ENCODE assay signal across 21 mouse cellular contexts in genomic region chr7:64153535-64153934, GRCm38 (mm10). TPM values are rescaled to one million over a fixed set of nuclear protein-coding genes. Genes with fewer than 3 reads are reported as not detected.
A peak's percentile ranks its signal among the peaks of the same experiment; 100 is the strongest.
DNase-seq lines count a peak whose midpoint lies in the region; ATAC-seq lines count a peak whose summit lies in the region.
"Had no signal": no experiment of that assay in that cellular context is flagged by ENCODE, and none has a peak within 500 bp of the region (broad histone marks: within the 10 kb centered on the region; RNA-seq: fewer than 3 reads in every experiment).

Gene Trpm1, plus strand, starts transcription at chr7:64153835.

- no peaks in the 10 kb centered on the region for H3K36me3 ChIP-seq in heart, embryonic 10.5 days
- H3K36me3 ChIP-seq in embryonic facial prominence, embryonic 10.5 days (replicated peaks): no peaks in the 10 kb centered on the region
- no peaks in the 10 kb centered on the region for H3K36me3 ChIP-seq in embryonic facial prominence, embryonic 12.5 days
- H3K36me3 ChIP-seq: G1E had no signal

- H3K4me3 ChIP-seq in heart, embryonic 10.5 days: no peak within 1 kb of the TSS
- no peak within 1 kb of the TSS for H3K4me3 ChIP-seq in embryonic facial prominence, embryonic 10.5 days
- H3K4me3 ChIP-seq in embryonic facial prominence, embryonic 12.5 days: no peak within 1 kb of the TSS
- H3K4me3 ChIP-seq: forebrain, embryonic 13.5 days had no signal

- no peak within 1 kb of the TSS for H3K9ac ChIP-seq in embryonic facial prominence, embryonic 12.5 days
- H3K9ac ChIP-seq: forebrain, embryonic 13.5 days had no signal

- 83% methylated on average over 2 of the region's 2 CpGs for WGBS in heart, embryonic 10.5 days
- WGBS in embryonic facial prominence, embryonic 10.5 days: 85% methylated on average over 2 of the region's 2 CpGs
- WGBS in embryonic facial prominence, embryonic 12.5 days: 85% methylated on average over 2 of the region's 2 CpGs

- no peaks in the 10 kb centered on the region for H3K9me3 ChIP-seq in heart, embryonic 10.5 days
- no peaks in the 10 kb centered on the region for H3K9me3 ChIP-seq in embryonic facial prominence, embryonic 10.5 days
- no peaks in the 10 kb centered on the region for H3K9me3 ChIP-seq in embryonic facial prominence, embryonic 12.5 days
- H3K9me3 ChIP-seq: forebrain, embryonic 13.5 days; G1E had no signal

- peak; percentile 64 for DNase-seq in heart, embryonic 10.5 days (ENCODE audit: low spot score)
- DNase-seq in heart, adult 8-10 months (ENCODE audit: low spot score): no peak
- no peak for DNase-seq in embryonic facial prominence, embryonic 10.5 days (ENCODE audit: low spot score)
- no peak for DNase-seq in adrenal gland, postnatal 4 days (ENCODE audit: low spot score in 2 of 2)
- DNase-seq: adrenal gland, adult 8-10 months; adrenal gland, postnatal 14 days; adrenal gland, postnatal 36 days; B cell, adult 2 months; cerebellum, adult 11 months; cerebellum, adult 18-20 months; cerebellum, adult 8-10 months; cerebellum, adult 9-11 months; cerebellum, postnatal 36 days; embryo, embryonic 11 days had no signal

- no peak within 1 kb of the TSS for H3K4me2 ChIP-seq in embryonic facial prominence, embryonic 12.5 days (replicated peaks)

- no peaks in the 10 kb centered on the region for H3K27me3 ChIP-seq in heart, embryonic 10.5 days (ENCODE audit: insufficient read depth, poor library complexity, severe bottlenecking)
- H3K27me3 ChIP-seq in embryonic facial prominence, embryonic 10.5 days (replicated peaks; ENCODE audit: low read depth, poor library complexity, severe bottlenecking): no peaks in the 10 kb centered on the region
- no peaks in the 10 kb centered on the region for H3K27me3 ChIP-seq in embryonic facial prominence, embryonic 12.5 days
- H3K27me3 ChIP-seq: forebrain, embryonic 13.5 days; Patski had no signal

- H3K4me1 ChIP-seq in heart, embryonic 10.5 days: peaks cover 17% of the 10 kb centered on the region
- peaks cover 12% of the 10 kb centered on the region for H3K4me1 ChIP-seq in embryonic facial prominence, embryonic 10.5 days
- 0 out of 2 replicates have a peak, but pooled peaks cover 3% of the 10 kb centered on the region for H3K4me1 ChIP-seq in embryonic facial prominence, embryonic 12.5 days

- ATAC-seq in embryonic facial prominence, embryonic 12.5 days (ENCODE audit: insufficient number of reproducible peaks, insufficient read depth, low FRiP score, low TSS enrichment): no peak
- ATAC-seq: activated CD4-positive, CD25-positive, alpha-beta regulatory T cell, adult 4 months; CD4-positive, CD25-positive, alpha-beta regulatory T cell, adult 4 months; forebrain, embryonic 13.5 days; forebrain, embryonic 16.5 days; Patski had no signal

- H3K27ac ChIP-seq in heart, embryonic 10.5 days: no peak within 1 kb of the TSS
- no peak within 1 kb of the TSS for H3K27ac ChIP-seq in embryonic facial prominence, embryonic 10.5 days (replicated peaks)
- H3K27ac ChIP-seq in embryonic facial prominence, embryonic 12.5 days: no peak within 1 kb of the TSS
- H3K27ac ChIP-seq: forebrain, embryonic 13.5 days had no signal

RNA-seq across cellular contexts. Expression of gene Trpm1, which starts in this region (rescaled TPM):
- polyA plus RNA-seq in heart, embryonic 10.5 days (2016; fragmentation: Nextera tagmentation; extraction: Ambion mirVana): 0.21 and 0.37 TPM in 2 replicates
- total RNA-seq in heart, adult 8-10 months (2022): under 1 TPM in 2 of 4 experiments, not detected in 2; 0.31 to 0.66 TPM
- 13.0 and 16.0 TPM in 2 replicates for polyA plus RNA-seq in embryonic facial prominence, embryonic 10.5 days (2016; fragmentation: Nextera tagmentation; extraction: Ambion mirVana)
- 7.9 and 20.5 TPM in 2 replicates for polyA plus RNA-seq in embryonic facial prominence, embryonic 12.5 days (2016; fragmentation: Nextera tagmentation; extraction: Ambion mirVana)
- not detected for total RNA-seq in adrenal gland, postnatal 4 days (2021)
- total RNA-seq: adrenal gland, postnatal 14 days; adrenal gland, postnatal 36 days had no signal
- polyA plus RNA-seq: G1E had no signal

Comparison
In these comparisons a context has a peak if more than half of its experiments do, and no peak if none do; other contexts are left out.
1. Peak in DNase-seq in heart, embryonic 10.5 days; RNA of the gene not detected or under 1 TPM.